8 mouse cellular contexts compared by ENCODE assay signal in the genomic region with DNA sequence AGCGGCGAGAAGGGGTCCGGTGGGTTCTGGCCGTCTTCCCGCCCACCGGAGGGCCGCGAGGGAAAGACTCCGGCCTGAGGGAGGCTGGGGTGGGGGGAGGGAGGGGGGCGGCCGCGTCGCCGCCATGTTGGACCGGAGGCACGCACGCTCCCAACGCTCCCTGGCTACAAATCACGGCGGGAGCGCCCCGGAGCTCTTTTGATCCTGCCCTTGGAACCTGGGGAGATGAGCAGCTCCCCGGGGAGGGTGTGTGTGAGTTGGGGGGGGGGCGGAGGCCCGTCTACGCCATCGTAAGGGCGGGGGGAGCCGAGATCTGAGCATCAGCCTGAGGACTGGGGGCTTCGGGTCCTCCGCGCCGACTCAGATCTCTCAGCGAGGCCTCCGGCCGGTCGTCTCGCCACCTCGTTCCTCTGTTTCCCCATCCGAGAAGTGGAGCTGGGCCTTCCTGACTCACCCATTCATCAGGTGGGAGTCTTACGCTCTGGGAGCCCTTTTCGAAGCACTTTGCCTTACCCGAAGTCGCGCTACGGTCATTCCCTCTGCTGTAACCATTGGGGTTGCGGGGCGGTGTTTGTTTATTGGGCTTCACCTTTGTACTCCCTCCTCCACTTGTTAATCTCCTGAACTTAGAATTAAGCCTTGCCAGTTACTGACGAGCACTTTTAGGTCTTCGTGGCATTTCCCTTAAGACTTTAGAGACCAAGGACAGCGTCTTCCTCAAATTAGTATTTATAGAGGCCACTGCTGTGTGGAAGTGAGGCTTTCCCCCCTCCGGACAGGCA. TPM values are rescaled to one million over a fixed set of nuclear protein-coding genes. Genes with fewer than 3 reads are reported as not detected.
A peak's percentile ranks its signal among the peaks of the same experiment; 100 is the strongest.
DNase-seq lines count a peak whose midpoint lies in the region; ATAC-seq and TF ChIP-seq lines count a peak whose summit lies in the region.

No protein-coding gene starts in this region.

- no peak for TF ChIP-seq POLR2A in embryonic fibroblast, embryonic 13.5 days (IDR thresholded peaks at IDR 0.05; ENCODE audit: low read depth, low read length)

- ATAC-seq in heart, embryonic 15.5 days (replicated peaks; ENCODE audit: insufficient number of reproducible peaks, insufficient read depth, low FRiP score, low read depth): peak; percentile 77

- H3K9ac ChIP-seq in heart, embryonic 15.5 days: peak overlapping the region; percentile 86

- no peaks in the 10 kb centered on the region for H3K9me3 ChIP-seq in heart, embryonic 15.5 days (replicated peaks)
- no peaks in the 10 kb centered on the region for H3K9me3 ChIP-seq in midbrain, embryonic 10.5 days (replicated peaks)

- H3K4me2 ChIP-seq in heart, embryonic 15.5 days: peak overlapping the region; percentile 69

- H3K27me3 ChIP-seq in heart, embryonic 15.5 days: no peaks in the 10 kb centered on the region
- peaks cover 33% of the 10 kb centered on the region for H3K27me3 ChIP-seq in midbrain, embryonic 10.5 days (ENCODE audit: low read depth, poor library complexity, severe bottlenecking)

- TF ChIP-seq CTCF in embryonic fibroblast, embryonic 13.5 days (IDR thresholded peaks at IDR 0.05; ENCODE audit: borderline replicate concordance, insufficient read depth, low read length): no peak

- DNase-seq in heart, postnatal 14 days: no peak
- peak; percentile 31 for DNase-seq in NIH3T3 (ENCODE audit: low read depth)
- peak; percentile 45 to 61 for DNase-seq in kidney, adult 8-10 months
- no peak for DNase-seq in midbrain, embryonic 10.5 days (ENCODE audit: low spot score)
- no peak for DNase-seq in urinary bladder, adult 18-20 months (ENCODE audit: low spot score in 2 of 2)
- no peak for DNase-seq in right cerebral cortex, postnatal 25 days

- peaks cover 7% of the 10 kb centered on the region for H3K36me3 ChIP-seq in heart, embryonic 15.5 days
- H3K36me3 ChIP-seq in midbrain, embryonic 10.5 days: peaks cover 30% of the 10 kb centered on the region

- H3K27ac ChIP-seq in heart, embryonic 15.5 days: peak overlapping the region; percentile 89
- H3K27ac ChIP-seq in embryonic fibroblast, embryonic 13.5 days (ENCODE audit: insufficient read depth, low read length): peak overlapping the region; percentile 75
- H3K27ac ChIP-seq in midbrain, embryonic 10.5 days (replicated peaks): peak overlapping the region; percentile 98

- peak overlapping the region; percentile 94 for H3K4me3 ChIP-seq in heart, embryonic 15.5 days
- peak overlapping the region; percentile 96 for H3K4me3 ChIP-seq in embryonic fibroblast, embryonic 13.5 days (ENCODE audit: insufficient read depth, low read length)
- peak overlapping the region; percentile 96 for H3K4me3 ChIP-seq in midbrain, embryonic 10.5 days

- WGBS in heart, embryonic 15.5 days: under 1% methylated on average over 40 of the region's 52 CpGs
- WGBS in midbrain, embryonic 10.5 days: under 1% methylated on average over 46 of the region's 52 CpGs

- peaks cover 17% of the 10 kb centered on the region for H3K4me1 ChIP-seq in heart, embryonic 15.5 days (replicated peaks)
- H3K4me1 ChIP-seq in embryonic fibroblast, embryonic 13.5 days (ENCODE audit: control insufficient read depth, insufficient read depth, low read length): peaks cover 3% of the 10 kb centered on the region; the same call in 1 of the 2 replicates
- peaks cover 22% of the 10 kb centered on the region for H3K4me1 ChIP-seq in midbrain, embryonic 10.5 days

- intact Hi-C loops in heart, postnatal 14 days (cut with DNase I): no loop called here

RNA-seq across cellular contexts. Expression of a gene that starts 0.5 kb away (rescaled TPM):
- 8.8 and 10.5 TPM in 2 replicates for polyA plus RNA-seq in heart, embryonic 15.5 days (2015; fragmentation: Nextera tagmentation; extraction: Ambion mirVana)
- total RNA-seq in heart, postnatal 14 days (2021): 10 to 100 TPM; 37.8 to 38.5 TPM
- 191 and 263 TPM in 2 replicates for polyA plus RNA-seq in embryonic fibroblast, embryonic 13.5 days (2011; ENCODE audit: insufficient read length, low read depth, missing spikeins)
- 11.2 and 12.6 TPM in 2 replicates for polyA plus RNA-seq in midbrain, embryonic 10.5 days (2016; fragmentation: Nextera tagmentation; extraction: Ambion mirVana)

RNA-seq across cellular contexts. Expression of a gene that starts 10.6 kb away (rescaled TPM):
- polyA plus RNA-seq in heart, embryonic 15.5 days (2015; fragmentation: Nextera tagmentation; extraction: Ambion mirVana): 3.8 and 4.0 TPM in 2 replicates
- total RNA-seq in heart, postnatal 14 days (2021): 1 to 10 TPM; 7.6 to 9.6 TPM
- polyA plus RNA-seq in embryonic fibroblast, embryonic 13.5 days (2011; ENCODE audit: insufficient read length, low read depth, missing spikeins): 3.1 and 4.7 TPM in 2 replicates
- polyA plus RNA-seq in midbrain, embryonic 10.5 days (2016; fragmentation: Nextera tagmentation; extraction: Ambion mirVana): 1.2 and 1.6 TPM in 2 replicates

RNA-seq across cellular contexts. Expression of a gene that starts 35.9 kb away (rescaled TPM):
- polyA plus RNA-seq in heart, embryonic 15.5 days (2015; fragmentation: Nextera tagmentation; extraction: Ambion mirVana): 0.82 and 1.4 TPM in 2 replicates
- total RNA-seq in heart, postnatal 14 days (2021): not detected
- not detected in 2 replicates for polyA plus RNA-seq in embryonic fibroblast, embryonic 13.5 days (2011; ENCODE audit: insufficient read length, low read depth, missing spikeins)
- polyA plus RNA-seq in midbrain, embryonic 10.5 days (2016; fragmentation: Nextera tagmentation; extraction: Ambion mirVana): 0.54 TPM in 1 of 2 replicates, not detected in the other

RNA-seq across cellular contexts. Expression of a gene that starts 44.2 kb away (rescaled TPM):
- polyA plus RNA-seq in heart, embryonic 15.5 days (2015; fragmentation: Nextera tagmentation; extraction: Ambion mirVana): 0.11 and 0.13 TPM in 2 replicates
- total RNA-seq in heart, postnatal 14 days (2021): under 1 TPM in 1 of 2 experiments, not detected in 1; 0.24 TPM
- not detected in 2 replicates for polyA plus RNA-seq in embryonic fibroblast, embryonic 13.5 days (2011; ENCODE audit: insufficient read length, low read depth, missing spikeins)
- 0.09 TPM in 1 of 2 replicates, not detected in the other for polyA plus RNA-seq in midbrain, embryonic 10.5 days (2016; fragmentation: Nextera tagmentation; extraction: Ambion mirVana)

RNA-seq across cellular contexts. Expression of a gene that starts 48.5 kb away (rescaled TPM):
- 0.09 TPM in 1 of 2 replicates, not detected in the other for polyA plus RNA-seq in heart, embryonic 15.5 days (2015; fragmentation: Nextera tagmentation; extraction: Ambion mirVana)
- not detected for total RNA-seq in heart, postnatal 14 days (2021)
- polyA plus RNA-seq in embryonic fibroblast, embryonic 13.5 days (2011; ENCODE audit: insufficient read length, low read depth, missing spikeins): not detected in 2 replicates
- polyA plus RNA-seq in midbrain, embryonic 10.5 days (2016; fragmentation: Nextera tagmentation; extraction: Ambion mirVana): not detected in 2 replicates

Comparison
In these comparisons a context has a peak if more than half of its experiments do, and no peak if none do; other contexts are left out.
1. DNase-seq: peak in NIH3T3 (single experiment) and kidney, adult 8-10 months (2 of 2); none in heart, postnatal 14 days (0 of 2), midbrain, embryonic 10.5 days (single experiment), urinary bladder, adult 18-20 months (0 of 2) and right cerebral cortex, postnatal 25 days (single experiment).
2. RNA of a gene that starts 0.5 kb away (polyA plus RNA-seq): 191 to 263 TPM in embryonic fibroblast, embryonic 13.5 days; 11.2 to 12.6 TPM in midbrain, embryonic 10.5 days and 8.8 to 10.5 TPM in heart, embryonic 15.5 days; every median in the first group is over 10 times any median in the second.
3. Peak in every context shown above with its lines, with median percentiles within 50 percentile points of each other: H3K27ac ChIP-seq and H3K4me3 ChIP-seq.